1 mouse cellular context compared by ENCODE assay signal in the genomic region with DNA sequence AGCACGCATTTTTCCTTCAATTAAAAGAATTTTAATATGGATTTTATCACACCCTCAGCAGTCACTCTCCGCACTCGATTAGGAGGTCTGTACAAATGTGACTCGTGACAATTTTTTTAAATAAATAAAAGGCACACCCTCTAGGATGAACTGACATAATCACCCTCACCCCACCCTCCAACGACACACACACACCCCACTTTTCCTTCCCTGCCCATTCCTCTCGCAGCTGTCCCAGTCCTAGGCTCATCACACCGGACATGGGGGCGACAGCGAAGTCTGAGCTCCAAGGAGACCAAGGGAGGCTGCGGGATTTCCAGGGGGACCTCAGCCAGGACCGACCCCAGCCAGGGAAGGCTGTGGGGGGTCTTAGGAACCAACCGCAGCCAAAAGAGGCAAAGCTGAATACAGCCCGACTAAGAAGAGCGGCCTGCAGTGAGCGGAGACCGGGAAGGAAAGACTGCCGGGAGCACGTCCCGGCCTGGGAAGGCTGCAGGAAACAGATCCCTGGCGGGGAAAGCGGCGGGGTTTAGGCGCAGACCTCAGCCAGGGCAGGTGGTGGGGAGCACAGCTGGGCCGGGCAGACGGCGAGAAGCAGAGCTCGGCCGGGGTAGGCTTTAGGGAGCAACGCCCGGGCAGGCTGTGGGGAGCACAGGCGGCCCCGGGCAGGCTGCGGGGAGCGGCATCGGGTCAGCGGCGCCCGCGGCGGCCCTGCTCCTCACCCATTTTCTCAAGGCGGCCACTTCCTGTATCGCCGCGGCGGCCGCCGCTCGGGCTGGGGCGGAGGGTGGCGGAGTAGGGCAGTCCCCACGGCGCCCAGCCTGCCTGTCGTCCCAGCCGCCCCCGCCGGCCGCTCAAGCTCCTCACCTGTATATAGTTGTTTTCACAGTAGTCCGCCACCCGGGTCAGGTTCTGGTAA.
A peak's percentile ranks its signal among the peaks of the same experiment; 100 is the strongest.
TF ChIP-seq lines count a peak whose summit lies in the region.

No protein-coding gene starts in this region.

TF ChIP-seq in MEL, 35 proteins besides CTCF, POLR2A, EP300 and RAD21 (continued from another document):
- TF ChIP-seq SIN3A (IDR thresholded peaks at IDR 0.05; ENCODE audit: low read length) (peak; percentile 81), MAZ (IDR thresholded peaks at IDR 0.05; ENCODE audit: low read depth, low read length) (no peak), MXI1 (IDR thresholded peaks at IDR 0.05; ENCODE audit: low read depth, low read length) (peak; percentile 75), TCF12 (IDR thresholded peaks at IDR 0.05; ENCODE audit: low read depth, low read length) (0 out of 2 replicates have a peak, but pooled peaks have one; percentile 10), ELF1 (IDR thresholded peaks at IDR 0.05; ENCODE audit: low read depth, low read length) (no peak), ZNF384 (IDR thresholded peaks at IDR 0.05; ENCODE audit: low read depth, low read length) (peak; percentile 76), NELFE (IDR thresholded peaks at IDR 0.05; ENCODE audit: low read depth, low read length) (no peak), MAX (IDR thresholded peaks at IDR 0.05; ENCODE audit: low read length) (no peak), MAFK (IDR thresholded peaks at IDR 0.05; ENCODE audit: borderline replicate concordance, low read depth, low read length) (peak; percentile 14; the same call in 1 of the 2 replicates), POLR2AphosphoS5 (IDR thresholded peaks at IDR 0.05; ENCODE audit: borderline replicate concordance, low read depth, low read length) (no peak), E2F4 (IDR thresholded peaks at IDR 0.05; ENCODE audit: borderline replicate concordance, low read depth, low read length) (no peak), ETS1 (IDR thresholded peaks at IDR 0.05; ENCODE audit: low read depth, low read length) (peak; percentile 45; the same call in 1 of the 2 replicates), CHD2 (IDR thresholded peaks at IDR 0.05; ENCODE audit: low read length) (no peak), TAL1 (IDR thresholded peaks at IDR 0.05; ENCODE audit: low read length) (no peak), USF2 (IDR thresholded peaks at IDR 0.05; ENCODE audit: borderline replicate concordance in 1 of 2, insufficient read depth in 1 of 2, low read depth in 1 of 2, low read length in 2 of 2) (no peak), ZKSCAN1 (IDR thresholded peaks at IDR 0.05; ENCODE audit: low read depth, low read length) (no peak), JUND (IDR thresholded peaks at IDR 0.05; ENCODE audit: low read depth, low read length) (no peak), GATA1 (IDR thresholded peaks at IDR 0.05; ENCODE audit: low read depth, low read length) (no peak), KAT2A (conservative IDR thresholded peaks at IDR 0.05; ENCODE audit: low read depth, low read length) (no peak), CHD1 (IDR thresholded peaks at IDR 0.05; ENCODE audit: low read depth, low read length) (peak; percentile 43; the same call in 1 of the 2 replicates), MEF2A (IDR thresholded peaks at IDR 0.05; ENCODE audit: extremely low read depth, insufficient replicate concordance, low read depth, low read length, poor library complexity, severe bottlenecking) (no peak), USF1 (IDR thresholded peaks at IDR 0.05; ENCODE audit: low read depth, low read length) (0 out of 2 replicates have a peak, but pooled peaks have one; percentile 23)
TF ChIP-seq in MEL: peak in this region for 11.
